Mouse (Mus musculus): ENCODE results near the gene Bcl2l15. TPM values are rescaled to one million over a fixed set of nuclear protein-coding genes. Genes with fewer than 3 reads are reported as not detected.

Gene Bcl2l15
- polyA plus RNA-seq, 1 experiment from 2014 or later = 0.31 TPM

GRCm38 (mm10) chr3:103858881-103859801 is 26.7 kb downstream of the Bcl2l15 start, which contains the start of gene Ptpn22:
TSS of gene Ptpn22 (plus strand) at chr3:103859795.
- H3K4me2 ChIP-seq (replicated peaks) = no peak within 1 kb of the TSS
- 79% methylated on average over 12 of the region's 12 CpGs for WGBS
- ATAC-seq (ENCODE audit: low FRiP score) (no peak), DNase-seq (ENCODE audit: low spot score) (no peak)
- no peaks in the 10 kb centered on the region for H3K36me3 ChIP-seq (replicated peaks; ENCODE audit: control insufficient read depth, insufficient read depth)
- no peaks in the 10 kb centered on the region for H3K9me3 ChIP-seq (ENCODE audit: control insufficient read depth, low read length)
- no peak within 1 kb of the TSS for H3K4me3 ChIP-seq (replicated peaks; ENCODE audit: low read length)
- no peak within 1 kb of the TSS for H3K9ac ChIP-seq
- H3K27me3 ChIP-seq (ENCODE audit: control insufficient read depth, insufficient read depth, low read length) = no peaks in the 10 kb centered on the region
- H3K4me1 ChIP-seq (replicated peaks; ENCODE audit: control insufficient read depth, insufficient read depth, low read length) = no peaks in the 10 kb centered on the region
- H3K27ac ChIP-seq = no peak within 1 kb of the TSS

- no peaks in the 10 kb centered on the region for H3K9me3 ChIP-seq (ENCODE audit: control insufficient read depth, low read length)
- H3K27ac ChIP-seq = no peak overlapping the region
- ATAC-seq (ENCODE audit: low FRiP score) (no peak), DNase-seq (ENCODE audit: low spot score) (no peak)
- H3K9ac ChIP-seq = no peak overlapping the region
- H3K4me3 ChIP-seq (replicated peaks; ENCODE audit: low read length) = no peak overlapping the region
- H3K27me3 ChIP-seq (ENCODE audit: control insufficient read depth, insufficient read depth, low read length) = no peaks in the 10 kb centered on the region
- 69% methylated on average over 6 of the region's 6 CpGs for WGBS
- no peak overlapping the region for H3K4me2 ChIP-seq (replicated peaks)
- H3K36me3 ChIP-seq (replicated peaks; ENCODE audit: control insufficient read depth, insufficient read depth) = no peaks in the 10 kb centered on the region
- H3K4me1 ChIP-seq (replicated peaks; ENCODE audit: control insufficient read depth, insufficient read depth, low read length) = no peaks in the 10 kb centered on the region
Measured at GRCm38 (mm10) chr3:103859851-103860391, 27.5 kb downstream of the Bcl2l15 start.

- WGBS = 80% methylated on average over 4 of the region's 4 CpGs
Measured at GRCm38 (mm10) chr3:103862721-103863220, 30.4 kb downstream of the Bcl2l15 start.

GRCm38 (mm10) chr3:103864200-103864599 is 31.8 kb downstream of the Bcl2l15 start:
- H3K4me1 ChIP-seq (replicated peaks; ENCODE audit: control insufficient read depth, insufficient read depth, low read length) = no peaks in the 10 kb centered on the region
- no peaks in the 10 kb centered on the region for H3K9me3 ChIP-seq (ENCODE audit: control insufficient read depth, low read length)
- H3K27ac ChIP-seq = no peak overlapping the region
- no peaks in the 10 kb centered on the region for H3K36me3 ChIP-seq (replicated peaks; ENCODE audit: control insufficient read depth, insufficient read depth)
- H3K9ac ChIP-seq = no peak overlapping the region
- DNase-seq (ENCODE audit: low spot score) (no peak), ATAC-seq (ENCODE audit: low FRiP score) (no peak)
- H3K4me2 ChIP-seq (replicated peaks) = no peak overlapping the region
- no peak overlapping the region for H3K4me3 ChIP-seq (replicated peaks; ENCODE audit: low read length)
- 90% methylated on average over 6 of the region's 6 CpGs for WGBS
- no peaks in the 10 kb centered on the region for H3K27me3 ChIP-seq (ENCODE audit: control insufficient read depth, insufficient read depth, low read length)

More at GRCm38 (mm10) chr3:103862721-103863220, 30.4 kb downstream of the Bcl2l15 start:
- Histone ChIP-seq H3K4me1 (replicated peaks; ENCODE audit: control insufficient read depth, insufficient read depth, low read length) (no peaks in the 10 kb centered on the region), H3K27ac (no peak overlapping the region), H3K4me2 (replicated peaks) (no peak overlapping the region), H3K4me3 (replicated peaks; ENCODE audit: low read length) (no peak overlapping the region), H3K9ac (no peak overlapping the region), H3K9me3 (ENCODE audit: control insufficient read depth, low read length) (no peaks in the 10 kb centered on the region), H3K36me3 (replicated peaks; ENCODE audit: control insufficient read depth, insufficient read depth) (no peaks in the 10 kb centered on the region), H3K27me3 (ENCODE audit: control insufficient read depth, insufficient read depth, low read length) (no peaks in the 10 kb centered on the region)
- ATAC-seq (ENCODE audit: low FRiP score) (no peak), DNase-seq (ENCODE audit: low spot score) (no peak)

- no peak for ATAC-seq (ENCODE audit: low FRiP score)
- DNase-seq (ENCODE audit: low spot score) = no peak
- WGBS = 89% methylated on average over 5 of the region's 5 CpGs
Measured at GRCm38 (mm10) chr3:103867424-103867971, 35.1 kb downstream of the Bcl2l15 start.

GRCm38 (mm10) chr3:103868008-103868407 is 35.6 kb downstream of the Bcl2l15 start:
- ATAC-seq (ENCODE audit: low FRiP score) (no peak), DNase-seq (ENCODE audit: low spot score) (no peak)
- H3K27me3 ChIP-seq (ENCODE audit: control insufficient read depth, insufficient read depth, low read length) = no peaks in the 10 kb centered on the region
- H3K4me2 ChIP-seq (replicated peaks) = no peak overlapping the region
- no peaks in the 10 kb centered on the region for H3K36me3 ChIP-seq (replicated peaks; ENCODE audit: control insufficient read depth, insufficient read depth)
- no peak overlapping the region for H3K27ac ChIP-seq
- H3K9ac ChIP-seq = no peak overlapping the region
- H3K4me3 ChIP-seq (replicated peaks; ENCODE audit: low read length) = no peak overlapping the region
- no peaks in the 10 kb centered on the region for H3K9me3 ChIP-seq (ENCODE audit: control insufficient read depth, low read length)
- WGBS = 91% methylated on average over 4 of the region's 4 CpGs
- no peaks in the 10 kb centered on the region for H3K4me1 ChIP-seq (replicated peaks; ENCODE audit: control insufficient read depth, insufficient read depth, low read length)

More at GRCm38 (mm10) chr3:103867424-103867971, 35.1 kb downstream of the Bcl2l15 start:
- no peaks in the 10 kb centered on the region for H3K4me1 ChIP-seq (replicated peaks; ENCODE audit: control insufficient read depth, insufficient read depth, low read length)
- H3K27ac ChIP-seq = no peak overlapping the region
- no peak overlapping the region for H3K4me3 ChIP-seq (replicated peaks; ENCODE audit: low read length)
- H3K9me3 ChIP-seq (ENCODE audit: control insufficient read depth, low read length) = no peaks in the 10 kb centered on the region
- no peaks in the 10 kb centered on the region for H3K27me3 ChIP-seq (ENCODE audit: control insufficient read depth, insufficient read depth, low read length)
- H3K36me3 ChIP-seq (replicated peaks; ENCODE audit: control insufficient read depth, insufficient read depth) = no peaks in the 10 kb centered on the region
- H3K9ac ChIP-seq = no peak overlapping the region
- H3K4me2 ChIP-seq (replicated peaks) = no peak overlapping the region

GRCm38 (mm10) chr3:103872663-103873098 is 40.3 kb downstream of the Bcl2l15 start:
- Histone ChIP-seq H3K4me1 (replicated peaks; ENCODE audit: control insufficient read depth, insufficient read depth, low read length) (no peaks in the 10 kb centered on the region), H3K27me3 (ENCODE audit: control insufficient read depth, insufficient read depth, low read length) (no peaks in the 10 kb centered on the region), H3K36me3 (replicated peaks; ENCODE audit: control insufficient read depth, insufficient read depth) (no peaks in the 10 kb centered on the region), H3K27ac (no peak overlapping the region), H3K4me2 (replicated peaks) (no peak overlapping the region), H3K9me3 (ENCODE audit: control insufficient read depth, low read length) (no peaks in the 10 kb centered on the region), H3K4me3 (replicated peaks; ENCODE audit: low read length) (no peak overlapping the region), H3K9ac (no peak overlapping the region)
- DNase-seq (ENCODE audit: low spot score) = no peak
- no peak for ATAC-seq (ENCODE audit: low FRiP score)
- 67% methylated on average over 3 of the region's 3 CpGs for WGBS

GRCm38 (mm10) chr3:103874329-103874728 is 41.9 kb downstream of the Bcl2l15 start:
- Histone ChIP-seq H3K9me3 (ENCODE audit: control insufficient read depth, low read length) (no peaks in the 10 kb centered on the region), H3K4me1 (replicated peaks; ENCODE audit: control insufficient read depth, insufficient read depth, low read length) (no peaks in the 10 kb centered on the region), H3K36me3 (replicated peaks; ENCODE audit: control insufficient read depth, insufficient read depth) (no peaks in the 10 kb centered on the region), H3K9ac (no peak overlapping the region), H3K27ac (no peak overlapping the region), H3K4me2 (replicated peaks) (no peak overlapping the region), H3K4me3 (replicated peaks; ENCODE audit: low read length) (no peak overlapping the region), H3K27me3 (ENCODE audit: control insufficient read depth, insufficient read depth, low read length) (no peaks in the 10 kb centered on the region)
- WGBS = 75% methylated on average over 7 of the region's 7 CpGs
- DNase-seq (ENCODE audit: low spot score) = no peak
- no peak for ATAC-seq (ENCODE audit: low FRiP score)

GRCm38 (mm10) chr3:103885946-103886345 is 53.5 kb downstream of the Bcl2l15 start:
- Histone ChIP-seq H3K4me1 (replicated peaks; ENCODE audit: control insufficient read depth, insufficient read depth, low read length) (no peaks in the 10 kb centered on the region), H3K9ac (no peak overlapping the region), H3K36me3 (replicated peaks; ENCODE audit: control insufficient read depth, insufficient read depth) (no peaks in the 10 kb centered on the region), H3K27ac (no peak overlapping the region), H3K4me3 (replicated peaks; ENCODE audit: low read length) (no peak overlapping the region), H3K4me2 (replicated peaks) (no peak overlapping the region), H3K27me3 (ENCODE audit: control insufficient read depth, insufficient read depth, low read length) (no peaks in the 10 kb centered on the region), H3K9me3 (ENCODE audit: control insufficient read depth, low read length) (no peaks in the 10 kb centered on the region)
- no peak for ATAC-seq (ENCODE audit: low FRiP score)
- WGBS = 82% methylated on average over 11 of the region's 11 CpGs
- no peak for DNase-seq (ENCODE audit: low spot score)

Data from hindbrain, embryonic 14.5 days (tissue).